Mouse (Mus musculus) liver (tissue): ENCODE measurements around the gene Pole2.

Experiments
- DNase-seq: peaks from one replicate; pipeline ENCODE4 v3.0.0-alpha.2; 2020; ENCODE audit warnings: mixed read lengths

Pole2 gene

DNA sequence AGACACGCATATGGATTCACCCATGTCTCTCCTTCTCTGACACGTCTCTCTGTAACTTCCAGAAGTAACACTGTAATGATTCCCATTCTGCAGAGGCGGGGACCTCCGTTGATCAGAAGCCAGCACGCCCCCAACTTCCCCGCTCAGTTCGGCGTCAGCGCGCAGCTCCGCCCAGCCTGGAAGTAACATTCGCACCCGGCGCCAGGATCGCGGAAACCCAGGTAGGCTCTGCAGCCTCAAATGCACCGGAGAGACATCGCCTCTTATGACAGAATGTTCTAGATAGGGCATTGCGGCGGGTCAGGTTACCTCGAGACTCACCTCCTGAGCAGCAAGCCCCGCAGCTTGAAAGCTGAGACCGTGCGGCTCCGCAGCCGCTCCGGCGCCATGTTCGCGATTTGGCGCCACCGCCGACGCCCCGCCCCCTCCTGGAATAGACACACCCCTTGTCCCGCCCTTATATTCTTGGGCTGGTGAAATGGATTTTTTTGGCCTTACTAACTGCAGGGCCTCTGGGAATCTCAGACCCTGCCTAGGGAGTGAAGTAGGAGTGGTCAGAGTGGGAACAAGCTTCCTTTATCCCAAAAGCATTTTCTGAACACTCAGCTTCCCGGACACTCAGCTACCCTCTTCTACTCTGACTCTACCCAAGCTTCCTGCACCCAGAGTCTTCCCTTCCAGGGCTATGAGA, at the start of gene Pole2:
Pole2 (minus strand) TSS at position 420 of the 691 bp plus-strand sequence.
- peak; percentile 91 for DNase-seq

DNA sequence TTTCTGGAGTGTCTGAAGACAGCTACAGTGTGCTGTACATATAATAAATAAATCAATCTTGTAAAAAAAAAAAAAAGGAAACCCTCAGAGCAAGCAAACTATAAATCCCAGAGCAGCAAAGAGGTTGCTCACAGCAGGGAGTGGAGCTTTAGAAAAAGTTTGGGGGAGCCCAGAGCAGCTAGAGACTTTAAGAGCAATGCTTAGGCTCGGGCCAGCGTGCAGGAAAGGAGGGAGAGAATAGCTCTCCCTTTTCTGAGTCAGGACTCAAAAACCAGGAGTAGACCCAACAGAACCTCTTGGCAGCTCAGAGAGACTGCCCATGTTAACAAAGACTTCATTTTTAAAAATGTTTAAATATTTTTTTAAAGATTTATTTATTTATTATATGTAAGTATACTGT, 41.0 kb upstream of the Pole2 start:
- no peak for DNase-seq

DNA sequence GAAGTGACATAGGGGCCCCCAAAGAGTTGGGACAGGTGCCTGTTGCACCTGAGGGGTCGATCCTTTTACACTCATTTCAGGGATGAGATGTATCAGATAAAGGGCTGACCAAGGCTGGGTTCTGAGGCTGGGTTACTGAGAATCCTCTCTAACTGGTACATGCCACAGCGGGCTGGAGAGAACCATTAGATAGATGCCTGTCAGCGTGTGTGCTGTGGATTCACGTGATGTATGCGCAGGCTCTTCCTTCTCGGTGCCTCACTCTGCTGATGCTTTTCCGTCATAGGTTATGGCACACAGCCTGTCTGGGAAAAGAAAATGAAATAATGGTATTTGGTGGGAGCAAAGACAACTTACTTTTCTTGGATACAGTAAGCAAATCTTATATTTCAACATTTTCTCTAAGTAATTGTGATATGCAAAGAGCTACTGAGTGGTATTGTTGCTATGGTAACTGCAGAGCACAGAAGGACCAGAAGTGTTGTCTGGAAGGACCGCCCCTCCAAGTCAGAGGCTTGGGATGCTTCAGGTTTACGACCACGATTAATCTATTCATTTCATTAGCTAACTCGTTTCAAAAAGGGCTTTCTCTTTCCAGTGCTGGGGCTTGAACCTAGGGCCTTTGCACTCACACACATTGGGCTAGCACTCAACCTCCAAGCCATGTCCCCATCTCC, 40.1 kb upstream of the Pole2 start:
- DNase-seq = no peak

GRCm38 (mm10) chr12:69265031-69265430, 37.0 kb upstream of the Pole2 start:
- DNase-seq = no peak

GRCm38 (mm10) chr12:69262251-69262650, 34.3 kb upstream of the Pole2 start:
- no peak for DNase-seq

GRCm38 (mm10) chr12:69257836-69258235, 29.8 kb upstream of the Pole2 start:
- peak; percentile 52 for DNase-seq

GRCm38 (mm10) chr12:69253806-69254205, 25.8 kb upstream of the Pole2 start:
- DNase-seq = no peak

- DNase-seq = no peak
These were observed 22.8 kb upstream of the Pole2 start for GRCm38 (mm10) chr12:69250756-69251155.

GRCm38 (mm10) chr12:69249766-69250165, 21.8 kb upstream of the Pole2 start:
- DNase-seq = no peak

DNA sequence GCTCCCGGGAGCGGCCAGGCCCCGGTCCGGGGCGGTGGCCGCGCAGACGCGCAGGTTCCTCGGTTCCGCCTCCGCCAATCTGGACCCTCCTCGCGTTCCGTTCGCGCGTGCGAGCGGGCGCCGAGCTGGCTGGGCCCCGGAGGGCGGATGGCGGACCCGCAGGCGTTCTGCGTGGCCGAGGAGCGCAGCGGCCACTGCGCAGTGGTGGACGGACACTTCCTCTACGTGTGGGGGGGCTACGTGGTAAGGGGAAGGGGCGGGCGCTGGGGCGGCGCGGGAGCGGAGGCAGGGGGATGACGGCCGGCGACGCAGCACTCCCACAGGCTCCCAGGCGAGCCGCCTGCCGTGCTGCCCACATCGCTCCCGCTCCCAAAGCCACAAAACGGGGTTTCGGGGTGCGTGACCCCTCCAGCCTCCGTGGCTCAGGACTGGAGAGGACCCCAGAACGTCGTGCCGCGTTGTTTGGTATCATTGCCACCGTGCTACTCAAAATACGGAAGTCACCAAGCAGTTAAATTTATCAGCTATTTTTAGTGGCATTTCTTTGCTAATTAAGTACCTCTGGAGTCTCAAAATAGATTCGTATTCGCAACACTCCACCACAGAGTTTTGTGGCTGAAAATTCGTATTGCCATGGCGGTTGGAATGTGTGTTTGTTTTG, 13.9 kb upstream of the Pole2 start:
- peak; percentile 69 for DNase-seq

DNA sequence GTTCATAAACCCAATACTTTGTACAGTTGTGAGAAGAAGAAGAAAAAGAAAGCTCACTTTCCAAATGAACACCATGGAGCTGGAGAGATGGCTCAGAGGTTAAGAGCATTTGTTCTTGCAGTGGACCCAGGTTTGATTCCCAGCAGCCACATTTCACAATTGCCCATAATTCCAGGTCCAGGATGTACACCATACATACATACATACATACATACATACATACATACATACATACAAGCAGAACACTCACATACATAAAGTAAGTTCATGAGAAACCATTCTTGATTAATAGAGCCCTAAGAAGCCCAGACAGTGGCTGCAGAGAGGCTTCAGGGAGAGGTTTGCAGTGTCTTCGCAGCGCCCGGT, 13.4 kb upstream of the Pole2 start:
- no peak for DNase-seq

GRCm38 (mm10) chr12:69240876-69241275, 12.9 kb upstream of the Pole2 start, which contains the start of gene Klhdc1:
TSS of gene Klhdc1 (plus strand) at chr12:69241176.
- no peak for DNase-seq

- no peak for DNase-seq
These were observed 10.3 kb upstream of the Pole2 start for GRCm38 (mm10) chr12:69238284-69238683.

DNA sequence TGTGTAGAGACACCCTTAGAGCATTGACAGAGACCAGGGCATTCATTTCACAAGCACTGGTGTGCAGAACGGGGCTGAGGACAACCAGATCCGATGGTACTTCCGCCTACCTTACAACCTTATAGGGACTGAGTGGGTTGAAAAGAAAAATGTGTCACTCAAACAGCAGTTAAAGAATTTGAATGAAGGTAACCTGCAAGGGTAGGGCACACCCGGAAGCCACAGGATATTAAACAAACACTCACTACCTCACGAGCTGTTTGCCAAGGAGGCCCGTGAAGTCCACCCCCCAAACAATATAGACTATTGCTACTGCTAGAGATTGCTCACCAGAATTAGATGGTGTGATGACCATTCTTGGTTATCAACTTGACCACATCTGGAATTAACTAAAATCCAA, 7.8 kb upstream of the Pole2 start:
- no peak for DNase-seq

DNA sequence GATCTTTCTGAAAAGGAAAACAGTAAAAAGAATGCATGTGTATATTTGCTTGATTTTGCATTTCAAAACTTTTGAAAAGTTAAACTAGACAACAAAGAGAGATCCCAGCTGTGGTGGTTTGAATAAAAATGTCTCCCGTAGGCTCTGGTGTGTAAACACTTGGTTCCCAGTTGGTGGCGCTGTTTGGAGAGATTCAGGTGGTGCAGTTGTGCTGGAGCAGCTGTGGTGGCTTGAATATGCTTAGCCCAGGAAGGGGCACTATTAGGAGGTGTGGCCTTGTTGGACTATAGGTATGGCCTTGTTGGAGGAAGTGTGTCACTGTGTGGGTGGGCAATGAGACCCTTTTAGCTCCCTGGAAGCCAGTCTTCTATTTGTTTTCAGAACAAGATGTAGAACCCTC, 1.3 kb upstream of the Pole2 start:
- peak; percentile 66 for DNase-seq

GRCm38 (mm10) chr12:69220613-69221277, 7.2 kb downstream of the Pole2 start:
- DNase-seq = no peak

DNA sequence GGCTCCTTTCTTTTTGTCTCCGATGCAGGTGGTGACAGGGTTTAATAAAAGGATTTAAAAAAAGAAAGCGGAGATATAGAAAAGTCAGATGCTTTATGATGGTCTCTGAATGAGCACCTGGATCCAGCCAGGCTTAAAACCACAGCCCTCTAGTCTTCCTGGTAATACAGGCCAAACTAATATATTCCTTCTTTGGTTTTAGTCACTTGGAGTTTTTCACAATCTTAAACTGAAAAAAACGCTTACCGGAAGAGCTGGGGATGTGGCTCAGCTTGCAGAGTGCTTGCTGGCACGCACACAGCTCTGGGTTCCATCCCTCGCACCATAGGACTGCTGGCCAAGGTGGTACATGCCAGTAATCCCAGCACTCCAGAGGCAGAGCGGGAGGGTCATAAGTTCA, 11.4 kb downstream of the Pole2 start:
- DNase-seq = no peak

GRCm38 (mm10) chr12:69215000-69215785, 12.8 kb downstream of the Pole2 start:
- DNase-seq = no peak

DNA sequence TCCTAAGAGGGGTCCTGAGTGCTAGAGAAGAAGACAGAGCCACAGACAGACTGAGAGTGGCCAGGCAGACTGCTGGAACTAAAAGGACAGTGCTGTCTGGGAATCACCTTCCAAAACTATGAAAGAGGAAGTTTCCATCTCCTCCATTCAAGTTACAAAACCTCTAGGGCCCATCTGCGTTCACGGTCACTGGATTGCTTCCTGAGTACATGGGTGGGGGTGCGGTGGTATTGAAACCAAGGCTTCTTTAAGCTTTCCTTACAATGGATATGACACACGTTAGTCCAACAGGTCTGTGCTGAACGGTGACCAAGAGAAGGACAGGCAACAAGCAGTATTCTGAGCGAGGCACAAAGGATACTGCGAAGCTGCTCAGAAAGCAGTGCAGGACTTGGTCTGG, 13.6 kb downstream of the Pole2 start:
- DNase-seq = no peak

DNA sequence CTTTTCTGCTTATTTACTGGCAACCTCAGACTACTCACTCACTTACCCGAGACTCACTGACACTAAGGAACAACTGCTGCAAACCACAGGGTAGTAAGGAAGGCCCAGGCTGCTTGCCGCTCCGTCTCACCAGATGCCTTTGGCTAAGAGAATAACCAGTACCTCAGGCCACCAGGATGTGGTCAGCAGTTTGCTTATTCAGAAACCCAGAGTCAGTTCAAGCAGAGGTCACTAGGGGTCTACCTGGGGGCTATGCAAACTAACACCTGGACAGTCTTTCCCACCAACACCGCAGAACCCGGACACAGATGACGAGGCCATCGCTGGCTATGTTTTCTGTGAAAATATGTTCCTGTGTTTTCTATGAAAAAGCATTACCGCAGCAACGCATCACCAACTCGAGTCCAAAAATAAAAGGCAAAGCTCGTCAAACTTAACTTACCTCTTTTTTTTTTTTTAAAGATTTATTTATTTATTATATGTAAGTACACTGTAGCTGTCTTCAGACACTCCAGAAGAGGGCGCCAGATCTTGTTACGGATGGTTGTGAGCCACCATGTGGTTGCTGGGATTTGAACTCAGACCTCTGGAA, 14.7 kb downstream of the Pole2 start:
- no peak for DNase-seq

DNA sequence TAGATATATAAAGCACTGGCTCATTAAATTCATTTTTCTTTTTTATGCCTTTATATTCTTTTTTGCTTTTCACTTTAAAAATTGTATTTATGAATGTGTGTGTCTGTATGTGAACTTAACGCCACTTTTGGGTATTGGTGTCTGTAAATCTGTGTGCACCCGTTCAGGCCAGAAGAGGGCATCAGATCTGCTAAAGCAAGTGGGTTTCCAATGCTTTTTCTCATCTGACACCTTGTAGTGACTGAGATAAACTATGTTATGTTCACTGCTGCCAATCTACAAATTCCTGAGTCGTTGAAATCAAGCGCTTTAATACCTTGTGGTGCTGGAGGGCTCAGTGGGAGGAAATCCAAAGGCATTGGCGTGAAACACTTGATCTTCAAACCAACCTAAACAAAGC, 16.9 kb downstream of the Pole2 start:
- no peak for DNase-seq
